Mouse (Mus musculus): ENCODE data around the gene Ncaph2. TPM values are rescaled to one million over a fixed set of nuclear protein-coding genes. Genes with fewer than 3 reads are reported as not detected.

Gene Ncaph2
- polyA plus RNA-seq, 1 experiment from 2014 or later, result 100 TPM

GRCm38 (mm10) chr15:89406691-89407090 is 51.2 kb downstream of the Ncaph2 start:
- Histone ChIP-seq H3K27ac (ENCODE audit: low read length) (no peak overlapping the region), H3K4me1 (ENCODE audit: control insufficient read depth, low read depth, low read length) (no peaks in the 10 kb centered on the region), H3K27me3 (ENCODE audit: control insufficient read depth, insufficient read depth, low read depth, low read length) (no peaks in the 10 kb centered on the region), H3K9ac (ENCODE audit: low read depth, low read length) (no peak overlapping the region), H3K9me3 (replicated peaks; ENCODE audit: control insufficient read depth, low read length) (no peaks in the 10 kb centered on the region), H3K36me3 (ENCODE audit: control insufficient read depth, insufficient read depth) (no peaks in the 10 kb centered on the region), H3K4me3 (ENCODE audit: low read depth, low read length) (no peak overlapping the region), H3K4me2 (ENCODE audit: low read depth, low read length) (no peak overlapping the region)
- ATAC-seq (ENCODE audit: low read depth), result no peak

- Histone ChIP-seq H3K27me3 (ENCODE audit: control insufficient read depth, insufficient read depth, low read depth, low read length) (no peaks in the 10 kb centered on the region), H3K4me3 (ENCODE audit: low read depth, low read length) (no peak within 1 kb of the TSS), H3K4me2 (ENCODE audit: low read depth, low read length) (no peak within 1 kb of the TSS), H3K9ac (ENCODE audit: low read depth, low read length) (no peak within 1 kb of the TSS), H3K4me1 (ENCODE audit: control insufficient read depth, low read depth, low read length) (no peaks in the 10 kb centered on the region), H3K36me3 (ENCODE audit: control insufficient read depth, insufficient read depth) (no peaks in the 10 kb centered on the region), H3K27ac (ENCODE audit: low read length) (no peak within 1 kb of the TSS), H3K9me3 (replicated peaks; ENCODE audit: control insufficient read depth, low read length) (no peaks in the 10 kb centered on the region)
- WGBS (ENCODE audit: insufficient replicate concordance), result 79% methylated on average over 24 of the region's 24 CpGs
- ATAC-seq (ENCODE audit: low read depth), result no peak
Measured at GRCm38 (mm10) chr15:89410118-89410517, 54.6 kb downstream of the Ncaph2 start, which contains the start of gene Syce3. Gene Syce3, minus strand, starts transcription at chr15:89410503.

- Histone ChIP-seq H3K4me2 (ENCODE audit: low read depth, low read length) (no peak overlapping the region), H3K9ac (ENCODE audit: low read depth, low read length) (no peak overlapping the region), H3K9me3 (replicated peaks; ENCODE audit: control insufficient read depth, low read length) (no peaks in the 10 kb centered on the region), H3K4me3 (ENCODE audit: low read depth, low read length) (no peak overlapping the region), H3K36me3 (ENCODE audit: control insufficient read depth, insufficient read depth) (no peaks in the 10 kb centered on the region), H3K27ac (ENCODE audit: low read length) (no peak overlapping the region), H3K4me1 (ENCODE audit: control insufficient read depth, low read depth, low read length) (no peaks in the 10 kb centered on the region), H3K27me3 (ENCODE audit: control insufficient read depth, insufficient read depth, low read depth, low read length) (no peaks in the 10 kb centered on the region)
- no peak for ATAC-seq (ENCODE audit: low read depth)
- WGBS (ENCODE audit: insufficient replicate concordance), result 70% methylated on average over 8 of the region's 8 CpGs
Measured at GRCm38 (mm10) chr15:89415282-89415681, 59.8 kb downstream of the Ncaph2 start.

GRCm38 (mm10) chr15:89421938-89422337 is 66.4 kb downstream of the Ncaph2 start:
- Histone ChIP-seq H3K9ac (ENCODE audit: low read depth, low read length) (no peak overlapping the region), H3K27me3 (ENCODE audit: control insufficient read depth, insufficient read depth, low read depth, low read length) (no peaks in the 10 kb centered on the region), H3K4me2 (ENCODE audit: low read depth, low read length) (no peak overlapping the region), H3K27ac (ENCODE audit: low read length) (no peak overlapping the region), H3K9me3 (replicated peaks; ENCODE audit: control insufficient read depth, low read length) (no peaks in the 10 kb centered on the region), H3K36me3 (ENCODE audit: control insufficient read depth, insufficient read depth) (no peaks in the 10 kb centered on the region; the same call in 1 of the 2 replicates), H3K4me1 (ENCODE audit: control insufficient read depth, low read depth, low read length) (no peaks in the 10 kb centered on the region; the same call in 1 of the 2 replicates), H3K4me3 (ENCODE audit: low read depth, low read length) (no peak overlapping the region)
- ATAC-seq (ENCODE audit: low read depth), result no peak
- 83% methylated on average over 9 of the region's 9 CpGs for WGBS (ENCODE audit: insufficient replicate concordance)

Small RNA genes lying within 50 kb of the gene (microRNA-seq; reads per million reads assigned to microRNA genes)
- 1.2 reads per million for gene Mir6959

Other genes starting within 250 kb of the Ncaph2 start
- 5.8 and 6.3 TPM in 2 replicates for gene Tubgcp6, start 232.6 kb upstream of the Ncaph2 start, polyA plus RNA-seq (2015; fragmentation: Nextera tagmentation; extraction: Ambion mirVana)
- 8.2 and 9.7 TPM in 2 replicates for gene Hdac10, start 227.0 kb upstream of the Ncaph2 start, polyA plus RNA-seq (2015; fragmentation: Nextera tagmentation; extraction: Ambion mirVana)
- 1.1 and 1.9 TPM in 2 replicates for gene Mapk12, start 215.0 kb upstream of the Ncaph2 start, polyA plus RNA-seq (2015; fragmentation: Nextera tagmentation; extraction: Ambion mirVana)
- 0.83 and 0.97 TPM in 2 replicates for gene Mapk11, start 206.1 kb upstream of the Ncaph2 start, polyA plus RNA-seq (2015; fragmentation: Nextera tagmentation; extraction: Ambion mirVana)
- 26.2 and 31.9 TPM in 2 replicates for gene Plxnb2, start 174.9 kb upstream of the Ncaph2 start, polyA plus RNA-seq (2015; fragmentation: Nextera tagmentation; extraction: Ambion mirVana)
- gene Dennd6b, start 159.2 kb upstream of the Ncaph2 start, polyA plus RNA-seq (2015; fragmentation: Nextera tagmentation; extraction: Ambion mirVana), result 2.7 and 3.8 TPM in 2 replicates
- 15.5 and 16.4 TPM in 2 replicates for gene Ppp6r2, start 144.2 kb upstream of the Ncaph2 start, polyA plus RNA-seq (2015; fragmentation: Nextera tagmentation; extraction: Ambion mirVana)
- 20.7 and 23.1 TPM in 2 replicates for gene Sbf1, start 40.4 kb upstream of the Ncaph2 start, polyA plus RNA-seq (2015; fragmentation: Nextera tagmentation; extraction: Ambion mirVana)
- 1.9 and 2.6 TPM in 2 replicates for gene Adm2, start 33.0 kb upstream of the Ncaph2 start, polyA plus RNA-seq (2015; fragmentation: Nextera tagmentation; extraction: Ambion mirVana)
- gene Miox, start 21.3 kb upstream of the Ncaph2 start, polyA plus RNA-seq (2015; fragmentation: Nextera tagmentation; extraction: Ambion mirVana), result 8.6 and 8.9 TPM in 2 replicates
- 29.2 and 34.4 TPM in 2 replicates for gene Lmf2, start 60 bp upstream of the Ncaph2 start, polyA plus RNA-seq (2015; fragmentation: Nextera tagmentation; extraction: Ambion mirVana)
- gene Sco2, start 18.1 kb downstream of the Ncaph2 start, polyA plus RNA-seq (2015; fragmentation: Nextera tagmentation; extraction: Ambion mirVana), result 2.9 and 3.1 TPM in 2 replicates
- gene Tymp, start 21.3 kb downstream of the Ncaph2 start, polyA plus RNA-seq (2015; fragmentation: Nextera tagmentation; extraction: Ambion mirVana), result 0.32 and 0.39 TPM in 2 replicates
- 0.73 and 0.76 TPM in 2 replicates for gene Odf3b, start 23.6 kb downstream of the Ncaph2 start, polyA plus RNA-seq (2015; fragmentation: Nextera tagmentation; extraction: Ambion mirVana)
- gene Klhdc7b, start 29.2 kb downstream of the Ncaph2 start, polyA plus RNA-seq (2015; fragmentation: Nextera tagmentation; extraction: Ambion mirVana), result not detected in 2 replicates
- gene Syce3, start 54.8 kb downstream of the Ncaph2 start, polyA plus RNA-seq (2015; fragmentation: Nextera tagmentation; extraction: Ambion mirVana), result not detected in 2 replicates
- 3.7 and 4.5 TPM in 2 replicates for gene Cpt1b, start 70.1 kb downstream of the Ncaph2 start, polyA plus RNA-seq (2015; fragmentation: Nextera tagmentation; extraction: Ambion mirVana)
- gene C730034F03Rik, start 73.9 kb downstream of the Ncaph2 start, polyA plus RNA-seq (2015; fragmentation: Nextera tagmentation; extraction: Ambion mirVana), result 2.0 TPM in 2 replicates
- 0.14 and 0.19 TPM in 2 replicates for gene Gm44502, start 74.0 kb downstream of the Ncaph2 start, polyA plus RNA-seq (2015; fragmentation: Nextera tagmentation; extraction: Ambion mirVana)
- gene Chkb, start 74.2 kb downstream of the Ncaph2 start, polyA plus RNA-seq (2015; fragmentation: Nextera tagmentation; extraction: Ambion mirVana), result 25.8 and 27.5 TPM in 2 replicates
- 0.26 TPM in 1 of 2 replicates, not detected in the other for gene Mapk8ip2, start 98.2 kb downstream of the Ncaph2 start, polyA plus RNA-seq (2015; fragmentation: Nextera tagmentation; extraction: Ambion mirVana)
- 4.3 and 5.0 TPM in 2 replicates for gene Arsa, start 121.7 kb downstream of the Ncaph2 start, polyA plus RNA-seq (2015; fragmentation: Nextera tagmentation; extraction: Ambion mirVana)
- gene Shank3, start 143.9 kb downstream of the Ncaph2 start, polyA plus RNA-seq (2015; fragmentation: Nextera tagmentation; extraction: Ambion mirVana), result 0.20 and 0.33 TPM in 2 replicates
- gene Acr, start 212.6 kb downstream of the Ncaph2 start, polyA plus RNA-seq (2015; fragmentation: Nextera tagmentation; extraction: Ambion mirVana), result not detected in 2 replicates
- gene Rabl2, start 236.2 kb downstream of the Ncaph2 start, polyA plus RNA-seq (2015; fragmentation: Nextera tagmentation; extraction: Ambion mirVana), result 4.3 and 4.8 TPM in 2 replicates

All from liver, embryonic 16.5 days (tissue).